Mouse (Mus musculus): ENCODE results near the gene Tent2.

- TF ChIP-seq CHD2 (IDR thresholded peaks at IDR 0.05; ENCODE audit: low read depth, low read length) (no peak), HCFC1 (IDR thresholded peaks at IDR 0.05; ENCODE audit: borderline replicate concordance, insufficient read depth, low read length) (no peak), MAFK (IDR thresholded peaks at IDR 0.05; ENCODE audit: insufficient read depth, low read depth, low read length) (no peak), ZC3H11A (IDR thresholded peaks at IDR 0.05; ENCODE audit: borderline replicate concordance, low read depth, low read length) (no peak)
Observed at GRCm38 (mm10) chr13:93232335-93232734, 40.1 kb upstream of the Tent2 start.
